Mouse (Mus musculus): ENCODE data around the gene Rnf8. TPM values are rescaled to one million over a fixed set of nuclear protein-coding genes. Genes with fewer than 3 reads are reported as not detected.

The Rnf8 gene
- polyA plus RNA-seq, 1 experiment from 2014 or later = 51.1 TPM

- 78% methylated on average over 2 of the region's 2 CpGs for WGBS
- Histone ChIP-seq H3K27ac (replicated peaks in 1 of 2; ENCODE audit: control insufficient read depth in 1 of 2, insufficient read depth in 1 of 2, low read depth in 2 of 2, low read length in 2 of 2) (no peak overlapping the region), H3K9ac (ENCODE audit: low read length) (no peak overlapping the region), H3K4me3 (ENCODE audit: control insufficient read depth in 1 of 2, insufficient read depth in 1 of 2, low read depth in 1 of 2, low read length in 2 of 2) (no peak overlapping the region), H3K27me3 (ENCODE audit: control insufficient read depth, insufficient read depth, low read length) (no peaks in the 10 kb centered on the region), H3K36me3 (ENCODE audit: control insufficient read depth, insufficient read depth, low read length) (peaks cover 82% of the 10 kb centered on the region), H3K9me3 (ENCODE audit: control insufficient read depth, low read length) (no peaks in the 10 kb centered on the region), H3K4me1 (ENCODE audit: control insufficient read depth in 2 of 2, insufficient read depth in 2 of 2, low read length in 2 of 2) (peaks cover 4 to 8% of the 10 kb centered on the region in 2 experiments), H3K4me2 (ENCODE audit: low read length) (no peak overlapping the region)
- no peak for ATAC-seq (ENCODE audit: insufficient number of reproducible peaks, insufficient read depth, low FRiP score, low read depth)
Measured at GRCm38 (mm10) chr17:29692827-29693226, 78.2 kb downstream of the Rnf8 start.

DNA sequence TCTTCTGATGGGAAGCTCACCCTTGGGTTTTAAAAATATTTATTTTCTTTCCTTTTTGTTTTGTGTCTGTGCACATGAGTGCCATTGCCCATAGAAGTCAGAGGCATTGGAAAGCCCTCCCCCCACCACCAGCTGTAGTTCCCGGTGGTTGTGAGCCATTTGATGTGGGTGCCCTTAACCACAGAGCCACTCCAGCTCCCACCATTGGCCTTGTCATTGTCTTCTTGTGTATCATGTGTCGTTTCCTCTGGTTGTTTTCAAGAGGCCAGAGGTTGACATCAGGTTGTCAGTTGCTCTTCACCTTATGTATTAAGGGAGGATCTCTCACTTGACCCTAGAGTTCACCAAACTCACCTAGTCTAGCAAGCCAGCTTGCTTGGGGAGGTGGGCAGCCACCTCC, 79.0 kb downstream of the Rnf8 start:
- Histone ChIP-seq H3K4me3 (ENCODE audit: control insufficient read depth in 1 of 2, insufficient read depth in 1 of 2, low read depth in 1 of 2, low read length in 2 of 2) (no peak overlapping the region), H3K27ac (replicated peaks in 1 of 2; ENCODE audit: control insufficient read depth in 1 of 2, insufficient read depth in 1 of 2, low read depth in 2 of 2, low read length in 2 of 2) (no peak overlapping the region), H3K9me3 (ENCODE audit: control insufficient read depth, low read length) (no peaks in the 10 kb centered on the region), H3K27me3 (ENCODE audit: control insufficient read depth, insufficient read depth, low read length) (no peaks in the 10 kb centered on the region), H3K36me3 (ENCODE audit: control insufficient read depth, insufficient read depth, low read length) (peaks cover 85% of the 10 kb centered on the region), H3K4me1 (ENCODE audit: control insufficient read depth in 2 of 2, insufficient read depth in 2 of 2, low read length in 2 of 2) (peaks cover 2% of the 10 kb centered on the region in 2 experiments), H3K4me2 (ENCODE audit: low read length) (no peak overlapping the region), H3K9ac (ENCODE audit: low read length) (no peak overlapping the region)
- ATAC-seq (ENCODE audit: insufficient number of reproducible peaks, insufficient read depth, low FRiP score, low read depth) = no peak
- 75% methylated on average over 2 of the region's 2 CpGs for WGBS

- H3K27me3 ChIP-seq (ENCODE audit: control insufficient read depth, insufficient read depth, low read length) = no peaks in the 10 kb centered on the region
- H3K4me2 ChIP-seq (ENCODE audit: low read length) = no peak overlapping the region
- no peak overlapping the region for H3K9ac ChIP-seq (ENCODE audit: low read length)
- no peak for ATAC-seq (ENCODE audit: insufficient number of reproducible peaks, insufficient read depth, low FRiP score, low read depth)
- no peak overlapping the region for H3K4me3 ChIP-seq (ENCODE audit: control insufficient read depth in 1 of 2, insufficient read depth in 1 of 2, low read depth in 1 of 2, low read length in 2 of 2)
- H3K9me3 ChIP-seq (ENCODE audit: control insufficient read depth, low read length) = no peaks in the 10 kb centered on the region
- peaks cover 90% of the 10 kb centered on the region for H3K36me3 ChIP-seq (ENCODE audit: control insufficient read depth, insufficient read depth, low read length)
- H3K4me1 ChIP-seq (ENCODE audit: control insufficient read depth in 2 of 2, insufficient read depth in 2 of 2, low read length in 2 of 2) = no peaks in the 10 kb centered on the region
- WGBS = 92% methylated on average over 4 of the region's 4 CpGs
- no peak overlapping the region for H3K27ac ChIP-seq (replicated peaks in 1 of 2; ENCODE audit: control insufficient read depth in 1 of 2, insufficient read depth in 1 of 2, low read depth in 2 of 2, low read length in 2 of 2)
Measured at GRCm38 (mm10) chr17:29694516-29694915, 79.9 kb downstream of the Rnf8 start.

Small RNA genes within 50 kb of the gene (microRNA-seq; reads per million reads assigned to microRNA genes)
- gene Mir7667 = not detected

Other genes starting within 250 kb of the Rnf8 start
- 14.1 and 16.5 TPM in 2 replicates for gene Pim1, start 124.0 kb upstream of the Rnf8 start, polyA plus RNA-seq (2014; fragmentation: Nextera tagmentation; extraction: Ambion mirVana)
- not detected in 2 replicates for gene Gm17657, start 65.2 kb upstream of the Rnf8 start, polyA plus RNA-seq (2014; fragmentation: Nextera tagmentation; extraction: Ambion mirVana)
- 8.1 and 10.2 TPM in 2 replicates for gene Tbc1d22b, start 65.0 kb upstream of the Rnf8 start, polyA plus RNA-seq (2014; fragmentation: Nextera tagmentation; extraction: Ambion mirVana)
- 0.41 TPM in 1 of 2 replicates, not detected in the other for gene Tmem217, start 62.4 kb upstream of the Rnf8 start, polyA plus RNA-seq (2014; fragmentation: Nextera tagmentation; extraction: Ambion mirVana)
- gene Gm28043, start 86 bp downstream of the Rnf8 start, polyA plus RNA-seq (2014; fragmentation: Nextera tagmentation; extraction: Ambion mirVana) = 2.1 and 3.3 TPM in 2 replicates
- gene Cmtr1, start 45.8 kb downstream of the Rnf8 start, polyA plus RNA-seq (2014; fragmentation: Nextera tagmentation; extraction: Ambion mirVana) = 81.3 and 88.1 TPM in 2 replicates
- gene Ccdc167, start 102.3 kb downstream of the Rnf8 start, polyA plus RNA-seq (2014; fragmentation: Nextera tagmentation; extraction: Ambion mirVana) = 17.8 and 19.5 TPM in 2 replicates